Mouse (Mus musculus) NIH3T3 (cell line): Measurements from ENCODE around the gene Fancd2.

Experiments
- DNase-seq: peaks from one replicate; pipeline ENCODE4 v3.0.0-alpha.2; 2012; ENCODE audit warnings: low read depth

Gene Fancd2

DNA sequence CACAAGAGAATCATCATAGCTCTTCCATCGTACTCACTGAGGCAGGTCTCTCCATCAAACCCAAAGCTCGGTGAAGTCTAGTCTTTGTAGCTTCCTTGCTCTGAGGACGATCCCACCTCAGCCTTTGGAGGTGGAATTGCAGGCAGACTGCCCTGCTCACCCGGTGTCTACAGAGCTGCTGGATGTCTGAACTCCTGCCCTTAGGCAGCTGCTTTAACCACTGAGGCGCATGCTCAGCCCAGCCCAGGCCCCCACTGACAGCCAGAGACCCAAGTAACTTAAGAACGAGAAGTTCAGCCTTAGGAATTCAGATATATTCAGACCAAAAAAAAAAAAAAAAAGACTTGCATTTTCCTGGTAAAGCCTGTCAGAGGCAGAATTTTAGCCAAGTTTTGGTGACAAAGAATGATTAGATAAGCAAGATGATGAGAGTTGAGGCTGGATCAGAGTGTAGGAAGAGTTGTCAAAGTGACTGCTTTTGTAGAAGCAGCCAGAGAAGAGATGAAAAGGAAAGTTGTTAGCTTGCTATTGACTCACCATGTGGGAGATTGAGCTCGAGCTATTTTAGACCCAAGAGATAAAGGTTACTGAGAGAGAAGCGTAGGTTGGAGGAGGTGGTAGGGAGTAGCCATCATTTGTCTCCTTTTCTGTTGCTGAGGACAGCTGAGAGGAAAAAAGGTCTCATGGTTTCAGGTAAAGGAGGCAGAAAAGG is 80.9 kb downstream of the Fancd2 start:
- no peak for DNase-seq

DNA sequence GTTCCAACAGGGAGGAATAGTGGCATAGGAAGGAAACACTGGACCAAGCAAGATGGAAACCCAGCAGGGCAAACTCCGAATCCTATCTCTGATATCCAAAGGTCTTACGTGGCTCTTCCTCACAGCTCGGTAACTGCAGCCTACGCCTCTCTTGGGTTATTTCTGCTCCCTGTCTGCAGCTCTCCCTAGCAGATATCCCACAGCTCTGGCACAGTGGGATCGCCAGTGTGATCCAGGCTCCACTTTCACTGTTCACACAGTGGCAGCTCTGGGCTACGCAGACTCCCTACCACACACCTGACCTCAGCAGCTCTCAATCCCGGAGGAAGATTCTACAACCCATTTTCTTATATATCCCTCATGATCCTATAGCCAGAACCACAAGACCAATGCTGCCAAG is 82.7 kb downstream of the Fancd2 start:
- DNase-seq, result no peak

DNA sequence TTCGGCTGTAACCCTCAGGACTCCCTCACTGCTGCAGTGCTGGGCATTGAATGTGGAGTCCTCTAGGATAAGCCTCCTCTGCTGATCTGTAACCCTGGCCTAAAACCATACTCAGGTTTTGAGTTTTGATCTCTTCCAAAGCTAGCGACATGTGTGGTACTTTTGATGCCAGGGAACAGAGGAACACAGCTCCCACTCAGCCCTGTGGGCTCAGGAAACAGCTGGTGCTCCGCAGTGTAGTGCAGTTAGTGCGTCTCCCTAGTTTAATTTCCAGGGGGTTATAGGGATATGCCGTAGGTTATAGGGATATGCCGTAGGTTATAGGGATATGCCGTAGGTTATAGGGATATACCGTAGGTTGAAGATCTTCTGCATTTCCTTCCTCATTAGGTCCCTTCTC is 83.5 kb downstream of the Fancd2 start:
- no peak for DNase-seq

DNA sequence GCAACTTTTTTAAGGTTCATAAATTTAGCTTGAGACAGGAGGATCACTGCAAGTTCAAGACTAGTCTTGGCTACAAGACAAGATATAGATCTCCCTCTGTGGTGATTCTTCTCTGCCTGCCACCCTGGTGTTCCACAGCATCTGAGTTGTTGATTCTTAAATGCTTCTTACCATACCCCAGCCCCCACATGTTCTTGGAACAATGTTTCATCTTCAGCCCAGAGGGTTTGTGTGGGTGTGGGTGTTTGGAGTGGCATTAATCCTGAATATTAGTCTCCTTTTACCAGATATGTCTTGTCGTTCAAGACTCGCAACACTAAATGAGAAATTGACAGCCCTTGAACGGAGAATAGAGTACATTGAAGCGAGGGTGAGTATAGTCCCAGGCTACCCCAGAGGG is 84.0 kb downstream of the Fancd2 start:
- DNase-seq, result no peak

DNA sequence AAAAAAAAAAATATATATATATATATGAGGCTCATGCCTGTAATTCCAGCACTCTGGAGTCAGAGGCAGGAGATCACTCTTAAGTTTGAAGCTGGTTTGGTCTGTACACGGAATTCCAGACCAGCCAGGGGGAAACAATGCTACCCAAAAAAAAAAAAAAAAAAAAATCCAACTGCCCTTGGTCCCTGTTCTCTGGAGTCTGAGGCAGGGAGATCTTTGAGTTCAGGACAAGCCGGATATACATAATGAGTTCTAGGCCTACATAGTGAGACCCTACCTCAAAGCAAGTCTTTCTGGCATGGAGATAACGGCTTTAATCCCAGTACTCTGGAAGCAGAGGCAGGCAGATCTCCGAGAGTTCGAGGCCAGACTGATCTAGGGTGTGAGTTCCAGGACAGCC is 91.9 kb downstream of the Fancd2 start:
- DNase-seq, result no peak

DNA sequence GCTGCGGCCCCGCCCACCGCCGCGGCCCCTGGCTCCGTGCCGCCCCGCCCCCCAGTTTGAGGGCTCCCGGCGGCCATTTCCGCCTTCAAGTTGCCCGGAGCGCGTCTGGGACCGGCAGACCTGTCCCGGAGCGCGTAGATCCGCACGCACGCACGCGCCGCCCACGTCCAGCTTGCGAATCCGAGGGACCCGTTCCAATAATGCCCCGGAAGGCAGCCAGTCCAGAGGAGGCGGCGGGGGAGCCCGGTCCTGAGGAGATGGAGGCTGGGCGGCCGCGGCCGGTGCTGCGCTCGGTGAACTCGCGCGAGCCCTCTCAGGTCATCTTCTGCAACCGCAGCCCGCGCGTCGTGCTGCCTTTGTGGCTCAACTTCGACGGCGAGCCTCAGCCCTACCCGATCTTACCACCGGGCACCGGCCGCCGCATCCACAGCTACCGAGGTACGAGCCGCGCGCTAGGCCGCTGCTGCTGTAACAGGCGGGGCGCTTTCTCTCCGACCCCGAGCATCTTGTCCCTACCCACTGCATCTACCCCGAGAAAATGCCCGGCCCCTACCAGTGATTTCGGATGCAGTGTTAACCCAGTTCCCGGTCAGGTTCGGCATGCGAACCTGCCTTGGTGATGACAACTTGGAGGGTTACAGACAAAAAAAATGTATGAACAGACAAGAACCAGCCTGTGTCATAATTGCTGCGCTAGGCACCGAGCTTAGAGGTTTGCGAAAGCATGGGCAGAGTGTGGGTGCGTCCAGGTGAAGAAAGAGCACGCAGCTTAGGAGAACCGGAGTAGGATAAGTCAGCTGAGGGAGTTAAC is 92.7 kb downstream of the Fancd2 start, which contains the start of gene Vhl:
Vhl (plus strand) TSS at position 19 of the 811 bp plus-strand sequence.
- peak; percentile 94 for DNase-seq

DNA sequence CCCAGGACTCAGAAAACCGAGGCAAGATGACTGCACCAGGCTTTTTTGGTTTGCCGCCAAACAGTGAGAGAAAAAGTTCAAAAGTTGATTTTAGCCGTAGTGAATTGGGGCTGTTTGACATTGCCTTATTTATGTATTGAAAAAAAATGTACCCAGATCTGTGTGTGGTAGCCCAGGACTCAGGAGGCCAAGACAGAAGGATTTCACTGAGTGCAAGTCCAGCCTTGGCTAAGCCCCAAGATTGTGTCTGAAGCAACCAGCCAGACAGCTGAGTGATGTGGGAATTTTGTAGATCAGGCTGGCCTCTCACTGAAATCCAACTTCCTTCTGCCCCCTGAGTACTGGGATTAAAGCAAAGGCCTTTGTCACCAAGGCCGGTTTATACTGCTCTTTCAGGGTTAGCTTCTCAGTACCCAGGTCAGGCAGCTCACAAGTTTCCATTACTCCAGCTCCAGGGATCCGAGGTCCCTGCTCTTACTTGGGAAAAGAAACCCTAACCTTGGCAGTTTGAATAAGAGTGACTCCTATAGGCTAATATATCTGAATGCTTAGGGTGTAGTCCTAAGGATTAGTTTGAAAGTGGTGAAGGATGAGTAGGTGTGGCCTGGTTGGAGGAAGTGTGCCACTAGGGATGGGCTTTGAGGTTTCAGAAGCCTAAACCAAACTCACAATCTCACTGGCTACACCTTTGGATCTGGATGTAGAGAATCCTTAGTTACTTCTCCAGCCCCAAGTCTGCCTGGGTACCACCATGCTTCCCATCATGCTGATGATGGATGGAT is 93.7 kb downstream of the Fancd2 start:
- DNase-seq, result peak; percentile 78

GRCm38 (mm10) chr6:113630322-113630721 is 98.8 kb downstream of the Fancd2 start:
- DNase-seq, result no peak

- no peak for DNase-seq
These were observed 101.4 kb downstream of the Fancd2 start for GRCm38 (mm10) chr6:113632863-113633262.

GRCm38 (mm10) chr6:113638302-113639040 is 107.0 kb downstream of the Fancd2 start, which contains the start of gene Irak2:
Gene Irak2 (plus strand): TSS chr6:113638467.
- DNase-seq, result peak; percentile 98

DNA sequence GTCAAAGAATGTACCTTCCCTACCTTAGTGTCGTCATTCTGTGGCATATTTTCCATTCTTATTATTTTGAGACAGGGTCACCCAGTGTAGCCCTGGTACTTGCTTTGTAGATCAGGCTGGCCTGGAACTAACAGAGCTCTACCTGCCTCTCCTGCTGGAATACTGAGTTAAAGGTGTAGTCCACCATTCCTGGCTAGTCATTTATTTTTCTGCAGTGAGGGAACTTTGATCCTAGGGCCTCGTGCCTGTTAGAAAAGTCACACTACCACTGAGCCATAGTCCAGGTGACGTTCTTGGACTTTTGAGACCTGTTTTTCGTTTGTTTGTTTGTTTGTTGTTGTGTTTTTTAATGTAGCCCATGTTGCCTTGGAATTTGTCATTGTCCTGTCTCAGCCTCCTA is 107.7 kb downstream of the Fancd2 start:
- no peak for DNase-seq

DNA sequence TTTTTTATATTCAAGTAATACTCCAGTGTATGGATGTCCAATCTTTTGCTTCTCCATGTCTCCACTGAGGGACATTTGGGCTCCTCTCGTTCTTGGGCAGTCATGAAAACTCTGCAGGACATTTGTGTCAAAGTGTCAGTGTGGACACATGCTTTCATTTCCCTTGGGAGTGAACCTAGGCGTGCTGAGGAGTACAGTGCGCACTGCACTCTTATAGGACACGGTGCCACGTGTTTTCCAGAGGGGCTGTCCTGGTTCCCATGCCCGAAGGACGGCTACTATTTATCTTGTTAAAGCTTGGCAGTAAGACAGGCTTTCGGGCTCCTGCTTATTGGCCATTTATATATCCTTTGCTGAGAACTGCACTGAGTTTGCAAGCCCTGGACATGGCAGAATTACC is 111.1 kb downstream of the Fancd2 start:
- no peak for DNase-seq

- DNase-seq, result peak; percentile 23
These were observed 111.5 kb downstream of the Fancd2 start for GRCm38 (mm10) chr6:113643021-113643420.

GRCm38 (mm10) chr6:113643967-113644366 is 112.5 kb downstream of the Fancd2 start:
- DNase-seq, result no peak

DNA sequence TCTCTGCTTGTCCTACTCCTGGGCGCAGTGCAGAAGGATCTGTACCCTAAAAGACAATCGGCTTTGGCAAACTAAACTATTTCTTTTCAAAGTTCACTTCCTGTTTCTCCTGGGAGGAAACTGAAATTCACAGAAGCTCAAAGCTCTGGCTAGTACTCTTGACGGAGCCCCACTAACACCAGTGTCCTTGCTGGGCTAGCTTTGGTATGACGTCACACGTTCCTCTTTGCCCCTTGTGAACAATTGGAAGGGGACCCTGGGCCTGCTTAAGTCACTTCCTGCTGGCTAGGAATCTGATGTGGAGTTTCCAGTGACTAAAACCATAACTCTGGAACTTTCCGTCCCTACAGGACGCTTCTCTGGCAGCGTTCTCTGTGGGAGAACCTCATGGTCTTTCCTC is 113.3 kb downstream of the Fancd2 start:
- DNase-seq, result no peak
